Mouse (Mus musculus): ENCODE data around the gene Slc5a9. TPM values are rescaled to one million over a fixed set of nuclear protein-coding genes. Genes with fewer than 3 reads are reported as not detected.

Slc5a9 gene
- total RNA-seq, 1 experiment, result not detected

GRCm38 (mm10) chr4:111852626-111853025, 50.1 kb downstream of the Slc5a9 start:
- H3K36me3 ChIP-seq (ENCODE audit: control insufficient read depth, insufficient read depth, low read length, poor library complexity, severe bottlenecking), result no peaks in the 10 kb centered on the region
- no peak overlapping the region for H3K9ac ChIP-seq (ENCODE audit: insufficient read depth, low read depth, low read length, poor library complexity, severe bottlenecking)
- in situ Hi-C loops (cut with MboI; ENCODE audit: low sequenced_read_pairs in 2 of 2, unreplicated experiment in 2 of 2), result no loop called here
- TF ChIP-seq MAFK (IDR thresholded peaks at IDR 0.05; ENCODE audit: insufficient read depth, low read depth, low read length) (no peak), ZC3H11A (IDR thresholded peaks at IDR 0.05; ENCODE audit: borderline replicate concordance, low read depth, low read length) (no peak), CHD2 (IDR thresholded peaks at IDR 0.05; ENCODE audit: low read depth, low read length) (no peak), ZNF384 (IDR thresholded peaks at IDR 0.05; ENCODE audit: low read depth, low read length) (no peak), HCFC1 (IDR thresholded peaks at IDR 0.05; ENCODE audit: borderline replicate concordance, insufficient read depth, low read length) (no peak)
- H3K27ac ChIP-seq (ENCODE audit: insufficient read depth, low read depth, low read length, poor library complexity, severe bottlenecking), result no peak overlapping the region
- no peak overlapping the region for H3K4me3 ChIP-seq (ENCODE audit: insufficient read depth in 1 of 2, low read depth in 1 of 2, low read length in 2 of 2, poor library complexity in 1 of 2, severe bottlenecking in 1 of 2)
- H3K9me3 ChIP-seq (ENCODE audit: control insufficient read depth, insufficient read depth, low read depth, low read length), result no peaks in the 10 kb centered on the region
- no peak for DNase-seq (ENCODE audit: low read depth, low spot score)
- no peaks in the 10 kb centered on the region for H3K4me1 ChIP-seq (ENCODE audit: control insufficient read depth in 2 of 2, insufficient read depth in 2 of 2, low read length in 2 of 2, poor library complexity in 1 of 2)

DNA sequence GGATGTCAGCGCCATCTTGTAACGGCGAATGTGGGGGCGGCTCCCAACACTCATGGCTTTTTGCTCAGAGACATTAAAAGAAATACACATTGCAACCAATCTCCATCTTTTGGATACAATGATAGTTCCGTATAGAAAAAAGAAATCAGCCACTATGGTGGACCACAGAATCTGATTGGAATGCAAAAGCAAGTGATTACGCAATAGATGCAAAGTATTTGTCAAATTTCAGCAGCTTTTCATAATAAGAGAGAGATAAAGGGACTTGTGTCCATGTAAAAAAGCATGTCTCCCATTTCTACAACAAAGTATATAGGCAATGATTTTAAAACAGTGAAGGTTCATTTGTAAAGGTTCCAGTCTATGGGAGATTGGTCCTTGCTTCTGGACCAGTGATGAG, 63.8 kb downstream of the Slc5a9 start:
- Histone ChIP-seq H3K36me3 (ENCODE audit: control insufficient read depth, insufficient read depth, low read length, poor library complexity, severe bottlenecking) (no peaks in the 10 kb centered on the region), H3K9ac (ENCODE audit: insufficient read depth, low read depth, low read length, poor library complexity, severe bottlenecking) (no peak overlapping the region), H3K4me3 (ENCODE audit: insufficient read depth in 1 of 2, low read depth in 1 of 2, low read length in 2 of 2, poor library complexity in 1 of 2, severe bottlenecking in 1 of 2) (no peak overlapping the region), H3K9me3 (ENCODE audit: control insufficient read depth, insufficient read depth, low read depth, low read length) (no peaks in the 10 kb centered on the region), H3K4me1 (ENCODE audit: control insufficient read depth in 2 of 2, insufficient read depth in 2 of 2, low read length in 2 of 2, poor library complexity in 1 of 2) (no peaks in the 10 kb centered on the region), H3K27ac (ENCODE audit: insufficient read depth, low read depth, low read length, poor library complexity, severe bottlenecking) (no peak overlapping the region)
- no peak for TF ChIP-seq HCFC1 (IDR thresholded peaks at IDR 0.05; ENCODE audit: borderline replicate concordance, insufficient read depth, low read length)
- TF ChIP-seq CHD2 (IDR thresholded peaks at IDR 0.05; ENCODE audit: low read depth, low read length), result no peak
- TF ChIP-seq ZC3H11A (IDR thresholded peaks at IDR 0.05; ENCODE audit: borderline replicate concordance, low read depth, low read length), result no peak
- TF ChIP-seq MAFK (IDR thresholded peaks at IDR 0.05; ENCODE audit: insufficient read depth, low read depth, low read length), result no peak
- TF ChIP-seq ZNF384 (IDR thresholded peaks at IDR 0.05; ENCODE audit: low read depth, low read length), result no peak
- in situ Hi-C loops (cut with MboI; ENCODE audit: low sequenced_read_pairs in 2 of 2, unreplicated experiment in 2 of 2), result no loop called here
- DNase-seq (ENCODE audit: low read depth, low spot score), result no peak

Other genes starting within 250 kb of the Slc5a9 start
- 8.1 and 9.0 TPM in 2 replicates for gene Spata6, start 182.9 kb downstream of the Slc5a9 start, total RNA-seq (2012; rRNA removed)
- gene Skint8, start 16.5 kb upstream of the Slc5a9 start, total RNA-seq (2012; rRNA removed), result not detected in 2 replicates
- not detected in 2 replicates for gene Skint7, start 70.0 kb upstream of the Slc5a9 start, total RNA-seq (2012; rRNA removed)
- not detected in 2 replicates for gene Skint1, start 103.4 kb upstream of the Slc5a9 start, total RNA-seq (2012; rRNA removed)
- not detected in 2 replicates for gene Skint4, start 169.1 kb upstream of the Slc5a9 start, total RNA-seq (2012; rRNA removed)

All from ES-E14 (cell line).